Mouse (Mus musculus): Measurements from ENCODE around the gene Larp1. TPM values are rescaled to one million over a fixed set of nuclear protein-coding genes. Genes with fewer than 3 reads are reported as not detected.

Gene Larp1
- total and polyA plus RNA-seq, 3 experiments, result 73.9 to 2,325 (median 201) TPM

DNA sequence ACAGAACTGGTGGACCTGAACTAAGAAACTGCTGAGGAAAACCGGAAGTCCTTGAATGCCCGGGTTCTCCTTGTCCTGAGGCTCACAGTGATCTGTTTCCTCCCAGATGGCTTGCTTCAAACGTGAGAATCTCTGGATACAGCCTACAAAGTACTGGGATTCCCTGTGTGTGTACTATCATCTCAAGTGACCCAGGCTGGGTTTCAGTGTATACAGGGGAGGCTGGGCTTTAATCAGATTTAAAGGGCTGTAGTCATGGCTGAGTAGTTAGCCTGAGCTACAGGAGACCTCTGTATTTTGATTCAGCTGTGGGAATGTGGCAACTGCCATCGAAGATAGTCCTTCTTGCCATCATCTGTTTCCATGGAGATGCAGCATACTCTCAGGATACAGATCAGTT is 68.4 kb downstream of the Larp1 start:
- Histone ChIP-seq H3K36me3 (ENCODE audit: control insufficient read depth in 1 of 2, insufficient read depth in 2 of 2, low read length in 2 of 2) (no peaks in the 10 kb centered on the region), H3K27me3 (ENCODE audit: control insufficient read depth in 1 of 2, insufficient read depth in 2 of 2, low read length in 2 of 2) (no peaks in the 10 kb centered on the region), H3K9ac (ENCODE audit: control insufficient read depth, low read depth, low read length, poor library complexity, severe bottlenecking) (no peak overlapping the region), H3K4me1 (ENCODE audit: control insufficient read depth in 1 of 2, insufficient read depth in 2 of 2, low read length in 2 of 2) (no peaks in the 10 kb centered on the region), H3K4me3 (ENCODE audit: control insufficient read depth in 1 of 2, insufficient read depth in 1 of 2, low read depth in 2 of 2, low read length in 2 of 2) (no peak overlapping the region), H3K79me2 (ENCODE audit: control insufficient read depth, insufficient read depth, low read length, poor library complexity) (no peaks in the 10 kb centered on the region), H3K9me3 (replicated peaks; ENCODE audit: insufficient read depth, low read length) (no peaks in the 10 kb centered on the region), H3K27ac (ENCODE audit: control insufficient read depth, low read depth, low read length) (no peak overlapping the region)
- TF ChIP-seq SIN3A (IDR thresholded peaks at IDR 0.05; ENCODE audit: low read length) (no peak), ELF1 (IDR thresholded peaks at IDR 0.05; ENCODE audit: low read depth, low read length) (no peak), ZMIZ1 (IDR thresholded peaks at IDR 0.05; ENCODE audit: low read depth, low read length) (no peak), MXI1 (IDR thresholded peaks at IDR 0.05; ENCODE audit: low read depth, low read length) (no peak), ZNF384 (IDR thresholded peaks at IDR 0.05; ENCODE audit: low read depth, low read length) (no peak), HCFC1 (IDR thresholded peaks at IDR 0.05; ENCODE audit: low read depth, low read length) (no peak), CTCF (IDR thresholded peaks at IDR 0.05 in 2 of 3, conservative IDR thresholded peaks at IDR 0.05 in 1 of 3; ENCODE audit: control insufficient read depth in 1 of 3, insufficient read depth in 1 of 3, low read depth in 2 of 3, low read length in 3 of 3, poor library complexity in 1 of 3, severe bottlenecking in 1 of 3) (no peak), EP300 (IDR thresholded peaks at IDR 0.05; ENCODE audit: low read depth in 1 of 2, low read length in 2 of 2) (no peak), UBTF (IDR thresholded peaks at IDR 0.05; ENCODE audit: borderline replicate concordance, insufficient read depth, low read depth, low read length) (no peak), ETS1 (IDR thresholded peaks at IDR 0.05; ENCODE audit: low read depth, low read length) (no peak), TBP (IDR thresholded peaks at IDR 0.05; ENCODE audit: low read depth, low read length) (no peak), GABPA (IDR thresholded peaks at IDR 0.05; ENCODE audit: low read depth, low read length) (no peak), ZKSCAN1 (IDR thresholded peaks at IDR 0.05; ENCODE audit: low read depth, low read length) (no peak), TCF12 (IDR thresholded peaks at IDR 0.05; ENCODE audit: low read depth, low read length) (no peak), USF2 (IDR thresholded peaks at IDR 0.05; ENCODE audit: borderline replicate concordance in 1 of 2, insufficient read depth in 1 of 2, low read depth in 1 of 2, low read length in 2 of 2) (no peak), MYB (IDR thresholded peaks at IDR 0.05; ENCODE audit: low read depth, low read length) (no peak), POLR2AphosphoS5 (IDR thresholded peaks at IDR 0.05; ENCODE audit: borderline replicate concordance, low read depth, low read length) (no peak), MAX (IDR thresholded peaks at IDR 0.05; ENCODE audit: low read length) (no peak), POLR2AphosphoS2 (IDR thresholded peaks at IDR 0.05; ENCODE audit: low read length) (no peak), KAT2A (conservative IDR thresholded peaks at IDR 0.05; ENCODE audit: low read depth, low read length) (no peak)
- DNase-seq (ENCODE audit: low read depth, low spot score), result no peak

DNA sequence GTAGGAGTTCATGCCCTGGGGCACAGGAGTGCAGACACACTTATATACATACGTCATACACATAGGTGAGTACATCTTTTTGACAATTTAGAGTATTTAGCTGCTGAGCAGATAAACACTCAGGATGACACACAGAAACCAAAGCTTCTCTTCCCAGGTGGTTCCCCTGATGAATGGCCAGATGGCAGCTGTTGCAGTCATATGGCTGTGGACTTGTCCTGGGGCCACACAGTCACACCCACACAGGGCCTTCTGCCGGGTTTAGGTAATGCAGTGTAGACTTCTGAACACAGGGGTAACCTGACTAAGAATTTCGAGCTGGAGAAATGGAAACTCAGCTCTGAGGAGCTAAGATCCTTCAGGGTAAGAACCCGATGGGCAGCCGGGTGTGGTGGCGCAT is 72.9 kb downstream of the Larp1 start:
- Histone ChIP-seq H3K79me2 (ENCODE audit: control insufficient read depth, insufficient read depth, low read length, poor library complexity) (no peaks in the 10 kb centered on the region), H3K9ac (ENCODE audit: control insufficient read depth, low read depth, low read length, poor library complexity, severe bottlenecking) (no peak overlapping the region), H3K27me3 (ENCODE audit: control insufficient read depth in 1 of 2, insufficient read depth in 2 of 2, low read length in 2 of 2) (no peaks in the 10 kb centered on the region), H3K27ac (ENCODE audit: control insufficient read depth, low read depth, low read length) (no peak overlapping the region), H3K4me1 (ENCODE audit: control insufficient read depth in 1 of 2, insufficient read depth in 2 of 2, low read length in 2 of 2) (no peaks in the 10 kb centered on the region), H3K4me3 (ENCODE audit: control insufficient read depth in 1 of 2, insufficient read depth in 1 of 2, low read depth in 2 of 2, low read length in 2 of 2) (no peak overlapping the region), H3K9me3 (replicated peaks; ENCODE audit: insufficient read depth, low read length) (no peaks in the 10 kb centered on the region), H3K36me3 (ENCODE audit: control insufficient read depth in 1 of 2, insufficient read depth in 2 of 2, low read length in 2 of 2) (no peaks in the 10 kb centered on the region)
- TF ChIP-seq USF1 (IDR thresholded peaks at IDR 0.05; ENCODE audit: low read depth, low read length) (no peak), POLR2AphosphoS5 (IDR thresholded peaks at IDR 0.05; ENCODE audit: borderline replicate concordance, low read depth, low read length) (no peak), ZC3H11A (IDR thresholded peaks at IDR 0.05; ENCODE audit: low read depth, low read length) (no peak), RCOR1 (IDR thresholded peaks at IDR 0.05; ENCODE audit: low read depth, low read length) (no peak), SIN3A (IDR thresholded peaks at IDR 0.05; ENCODE audit: low read length) (no peak), RAD21 (IDR thresholded peaks at IDR 0.05; ENCODE audit: low read depth, low read length) (no peak), TBP (IDR thresholded peaks at IDR 0.05; ENCODE audit: low read depth, low read length) (no peak), ETS1 (IDR thresholded peaks at IDR 0.05; ENCODE audit: low read depth, low read length) (no peak), KAT2A (conservative IDR thresholded peaks at IDR 0.05; ENCODE audit: low read depth, low read length) (no peak), TCF12 (IDR thresholded peaks at IDR 0.05; ENCODE audit: low read depth, low read length) (no peak), UBTF (IDR thresholded peaks at IDR 0.05; ENCODE audit: borderline replicate concordance, insufficient read depth, low read depth, low read length) (no peak), MAFK (IDR thresholded peaks at IDR 0.05; ENCODE audit: borderline replicate concordance, low read depth, low read length) (no peak), ZMIZ1 (IDR thresholded peaks at IDR 0.05; ENCODE audit: low read depth, low read length) (no peak)
- DNase-seq (ENCODE audit: low read depth, low spot score), result no peak
